Mouse (Mus musculus): ENCODE results near the gene Zfp869. TPM values are rescaled to one million over a fixed set of nuclear protein-coding genes. Genes with fewer than 3 reads are reported as not detected.
"Not testable (repeated sequence)": the region's sequence is repeated elsewhere in the genome, so short reads cannot be mapped to it uniquely, and the experiment has no call there.

The Zfp869 gene
- 10 to 100 TPM; 21.0 to 22.5 TPM for total RNA-seq (2021)
- long read RNA-seq, experiment 1, partial matches to known transcripts, result 2 of 33 reads
- long read RNA-seq, experiment 1, other reads (novel, unspliced or antisense), result 31 of 33 reads
- long read RNA-seq, experiment 2, partial matches to known transcripts, result 3 of 14 reads
- long read RNA-seq, experiment 2, other reads (novel, unspliced or antisense), result 11 of 14 reads

DNA sequence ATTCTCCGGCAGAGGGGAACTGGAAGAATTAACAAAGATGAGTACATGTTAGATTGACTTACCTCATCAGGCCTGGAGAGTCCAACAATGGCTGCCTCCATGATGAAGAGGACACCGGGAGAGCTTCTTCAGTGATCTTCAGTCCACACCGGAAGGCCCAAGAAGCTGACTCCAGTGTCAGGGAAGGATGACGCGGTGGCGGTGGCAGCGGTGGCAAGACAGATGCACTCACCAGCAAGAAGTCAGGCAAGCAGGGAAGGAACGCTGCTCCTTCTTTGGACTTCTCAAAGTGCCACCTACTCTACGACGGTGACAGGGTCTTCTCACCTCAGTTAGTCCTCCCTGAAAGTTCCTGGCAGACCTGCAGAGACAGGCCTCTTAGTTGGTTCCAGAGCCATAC, at the start of gene Zfp869:
Gene Zfp869, minus strand, starts transcription at position 101 of the 400 bp plus-strand sequence.
- DNase-seq (ENCODE audit: low spot score in 2 of 2), result not testable (repeated sequence)

DNA sequence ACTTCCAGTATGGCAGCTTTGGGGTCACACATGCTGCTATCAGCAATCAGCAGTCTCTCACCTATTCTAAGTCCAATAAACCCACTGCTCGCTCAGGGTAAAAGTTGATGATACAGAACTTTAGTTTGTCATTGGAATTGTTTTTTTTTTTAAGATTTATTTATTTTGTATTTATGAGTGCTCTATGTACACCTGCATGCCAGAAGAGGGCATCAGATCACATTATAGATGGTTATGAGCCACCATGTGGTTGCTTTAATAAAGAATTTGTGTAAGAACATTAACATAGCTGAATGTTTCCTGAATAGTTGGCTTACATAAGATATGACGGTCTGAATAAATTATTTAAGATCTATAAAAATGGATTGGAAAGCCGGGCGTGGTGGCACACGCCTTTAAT, 47.8 kb upstream of the Zfp869 start:
- DNase-seq (ENCODE audit: low spot score in 2 of 2), result no peak

DNA sequence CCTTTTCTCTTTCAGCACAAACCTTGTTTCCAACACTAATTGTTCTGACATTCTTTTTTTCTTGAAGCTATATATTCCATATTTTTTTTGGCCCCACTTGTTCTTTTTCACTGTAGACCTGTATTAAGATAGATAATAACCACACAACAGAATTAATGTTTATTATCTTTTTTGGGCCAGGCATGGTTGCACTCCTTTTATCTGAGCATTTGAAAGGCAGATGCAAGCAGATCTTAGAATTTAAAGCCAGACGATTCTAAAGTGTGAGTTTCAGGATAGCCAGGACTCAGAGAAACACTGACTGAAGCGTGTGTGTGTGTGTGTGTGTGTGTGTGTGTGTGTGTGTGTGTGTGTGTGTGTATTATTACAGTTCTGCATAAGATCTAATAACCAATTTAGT, 41.9 kb upstream of the Zfp869 start:
- DNase-seq (ENCODE audit: low spot score in 2 of 2), result no peak

DNA sequence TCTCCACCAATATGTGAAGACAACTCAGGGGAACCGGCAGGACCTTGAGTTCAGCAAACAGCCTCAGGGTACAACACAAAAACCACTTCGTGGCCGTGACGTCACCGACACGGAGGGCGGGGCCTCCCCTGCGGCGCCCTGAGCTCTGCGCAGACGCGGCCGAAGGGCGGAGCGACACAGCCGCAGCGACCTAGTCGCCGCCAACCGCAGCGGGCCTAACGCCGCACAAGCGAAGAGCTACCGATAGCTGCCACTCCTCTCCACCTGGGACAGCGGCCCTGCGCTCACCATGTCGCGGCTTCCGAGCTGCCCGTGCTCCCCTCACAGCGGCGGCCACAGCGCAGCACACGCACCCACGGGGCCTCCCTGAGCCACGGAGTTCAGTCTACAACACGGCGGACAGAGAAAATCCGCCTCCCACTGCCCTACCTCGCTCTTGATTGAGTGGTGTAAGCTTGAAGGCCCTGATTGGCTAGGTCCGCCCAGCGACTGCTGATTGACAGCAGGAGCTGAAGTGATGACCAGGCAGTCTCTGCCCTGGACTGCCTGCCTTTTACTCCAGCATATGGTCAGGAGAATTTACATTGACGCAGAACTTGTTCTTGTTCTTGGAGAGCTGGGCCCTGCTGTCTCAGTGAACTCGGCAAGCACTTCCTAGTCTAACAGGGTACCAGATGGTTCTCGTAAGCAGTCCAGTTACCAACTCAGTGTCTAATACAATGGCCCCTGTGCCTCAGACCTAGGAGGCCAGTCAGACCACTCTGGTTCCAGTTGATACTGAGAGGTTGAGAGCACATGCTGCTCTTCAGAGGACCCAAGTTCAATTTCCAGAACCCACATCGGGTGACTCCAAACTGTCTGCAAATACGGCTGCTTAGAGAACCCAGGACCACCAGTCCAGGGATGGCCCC, 39.3 kb upstream of the Zfp869 start, which contains the start of gene Zfp963:
Gene Zfp963, minus strand, starts transcription at position 427 of the 911 bp plus-strand sequence.
- DNase-seq (ENCODE audit: low spot score in 2 of 2), result peak; percentile 94 to 96

DNA sequence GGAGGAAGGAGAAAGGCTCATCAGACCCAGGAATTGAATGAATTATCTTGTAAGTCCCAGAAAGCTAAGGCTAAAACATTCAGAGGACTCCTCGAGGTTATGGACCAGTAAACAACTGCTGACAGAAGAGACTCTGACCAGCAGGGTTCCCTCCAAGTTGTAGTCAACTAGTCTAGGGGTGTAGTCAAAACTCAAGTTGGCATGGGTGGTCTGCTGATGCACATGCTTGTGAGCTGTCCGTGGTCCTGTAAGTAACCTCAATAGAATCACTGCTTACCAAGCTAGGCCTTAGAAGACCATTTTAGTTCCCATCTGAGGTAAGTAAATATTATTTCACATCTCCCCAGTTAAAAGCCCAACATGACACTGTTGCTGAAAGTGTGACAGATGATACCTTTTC, 30.7 kb upstream of the Zfp869 start:
- no peak for DNase-seq (ENCODE audit: low spot score in 2 of 2)

DNA sequence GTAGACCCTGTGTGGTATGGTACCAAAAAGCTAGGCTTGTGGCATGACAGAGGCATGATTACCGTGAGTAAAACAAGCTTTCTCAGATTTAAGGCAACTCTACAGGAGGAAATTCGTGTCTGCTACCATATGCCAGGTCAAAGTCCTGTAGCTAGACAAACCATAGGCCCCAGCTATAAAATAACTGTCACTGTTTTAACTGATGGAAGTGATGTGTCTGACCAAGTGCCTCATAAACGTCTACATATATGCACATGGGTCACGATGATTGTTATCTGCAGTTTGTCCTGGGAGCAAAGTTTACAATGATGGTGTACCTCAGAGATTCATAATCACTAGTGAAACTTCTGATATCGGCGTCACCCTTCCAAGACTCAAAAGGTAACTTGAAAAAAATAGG, 30.2 kb upstream of the Zfp869 start:
- DNase-seq (ENCODE audit: low spot score in 2 of 2), result no peak

DNA sequence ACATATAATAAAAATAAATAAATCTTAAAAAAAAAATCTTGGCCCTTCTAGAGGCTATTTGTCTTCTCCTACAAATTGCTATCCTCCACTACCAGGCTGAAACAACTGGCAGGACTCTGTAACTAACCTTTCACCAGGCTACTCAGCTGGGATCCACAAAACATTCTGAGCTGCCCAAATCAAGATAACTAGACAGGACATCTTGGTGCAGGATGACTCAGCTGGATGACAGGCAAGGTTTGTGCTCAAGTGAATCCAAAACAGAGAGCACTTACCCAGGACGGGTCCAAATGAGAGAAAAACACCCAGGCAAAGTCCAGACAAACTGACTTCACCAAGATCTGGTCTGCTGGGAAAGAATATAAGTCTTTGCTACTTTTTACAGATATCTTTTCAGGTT, 25.0 kb upstream of the Zfp869 start:
- no peak for DNase-seq (ENCODE audit: low spot score in 2 of 2)

DNA sequence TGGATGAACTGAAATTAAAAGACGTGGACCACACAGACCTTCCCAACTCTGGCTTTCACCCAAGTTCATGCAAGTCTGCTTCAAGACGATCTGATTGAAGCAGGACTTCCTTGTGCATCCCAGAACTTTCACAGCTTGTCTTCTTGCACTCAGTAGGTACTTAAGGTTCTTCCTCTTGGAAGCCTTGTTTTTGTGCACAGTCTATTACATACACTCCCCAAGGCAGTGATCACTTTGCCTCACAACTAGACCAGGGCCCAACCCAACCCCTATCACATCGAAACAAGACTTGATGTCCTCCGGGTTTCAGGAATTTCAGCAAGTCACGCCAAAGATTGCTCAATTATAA, 6.7 kb upstream of the Zfp869 start:
- DNase-seq (ENCODE audit: low spot score in 2 of 2), result no peak

DNA sequence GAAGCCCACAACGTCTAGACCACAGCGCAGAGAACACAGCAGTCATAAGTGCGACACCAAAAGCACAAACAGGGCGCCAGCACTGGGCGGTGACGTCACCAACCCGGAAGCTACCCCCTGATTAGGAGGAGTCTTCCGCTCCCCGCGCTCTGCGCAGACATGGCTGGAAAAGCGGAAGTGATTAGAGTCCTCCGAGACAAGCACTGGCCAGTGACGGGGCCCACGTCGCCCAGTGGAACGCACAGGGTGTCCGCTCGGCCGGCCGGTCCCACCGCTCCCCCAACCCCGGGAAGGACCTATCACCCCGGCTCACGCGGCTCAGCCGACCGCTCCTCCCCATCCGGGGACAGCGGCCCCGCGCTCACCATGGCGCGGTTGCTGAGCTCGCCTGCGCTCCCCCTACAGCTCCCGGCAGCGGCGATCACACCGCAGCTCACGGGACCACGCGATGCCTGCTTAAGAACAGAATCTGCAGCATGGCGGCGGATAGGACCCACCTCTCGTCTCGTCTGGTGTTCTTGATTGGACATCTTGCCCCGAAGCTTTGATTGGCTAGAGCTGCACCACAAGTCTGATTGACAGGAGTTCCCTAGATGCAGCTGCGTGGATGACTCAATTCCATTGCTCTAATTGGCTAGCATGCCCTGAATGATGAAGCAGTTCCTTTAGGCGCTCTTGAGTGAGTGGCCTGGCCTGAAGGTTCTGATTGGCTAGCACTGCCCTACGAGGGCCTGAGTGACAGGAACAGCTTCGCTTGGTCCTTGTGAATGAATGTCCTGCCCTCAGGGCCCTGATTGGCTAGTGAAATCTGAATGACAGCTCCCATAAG, 6.1 kb upstream of the Zfp869 start:
- DNase-seq (ENCODE audit: low spot score in 2 of 2), result peak; percentile 92 to 94

DNA sequence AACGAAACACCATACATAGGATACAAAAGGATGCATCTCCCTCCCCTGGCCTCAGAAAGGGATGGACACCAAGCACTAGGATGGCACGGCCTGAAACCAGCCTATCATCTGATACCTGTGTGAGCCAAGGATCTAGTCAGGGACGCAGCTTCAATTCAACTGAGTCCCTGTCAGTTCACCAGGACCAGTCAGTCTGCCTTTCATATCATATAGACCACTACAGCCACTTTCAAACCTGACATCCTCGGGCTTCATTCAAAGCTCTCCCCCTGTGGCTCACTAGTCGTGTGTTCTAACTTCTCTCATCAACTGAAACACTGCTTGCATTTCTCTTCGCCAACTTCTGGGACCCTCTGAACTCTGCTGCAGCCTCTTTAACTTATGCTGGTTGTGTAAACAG, 4.8 kb upstream of the Zfp869 start:
- DNase-seq (ENCODE audit: low spot score in 2 of 2), result no peak

DNA sequence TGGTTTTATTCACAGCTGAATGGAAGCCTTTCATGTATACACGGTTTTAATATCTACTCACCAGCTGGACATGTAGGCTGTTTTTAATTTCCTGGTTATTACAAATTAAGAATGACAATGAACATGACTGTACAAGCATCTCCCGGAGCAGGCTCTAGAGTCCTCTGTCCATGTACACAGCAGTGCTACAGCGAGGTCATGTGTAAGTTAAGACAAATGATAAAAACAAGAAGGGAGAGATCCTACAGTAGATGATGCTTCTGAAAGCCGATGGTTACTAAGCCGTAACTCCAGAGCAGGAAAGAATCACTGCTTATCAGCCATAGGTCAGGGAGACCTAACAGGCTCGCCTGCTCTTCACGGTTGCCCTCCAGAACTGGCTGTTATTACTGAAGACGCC, 3.0 kb upstream of the Zfp869 start:
- DNase-seq (ENCODE audit: low spot score in 2 of 2), result no peak

DNA sequence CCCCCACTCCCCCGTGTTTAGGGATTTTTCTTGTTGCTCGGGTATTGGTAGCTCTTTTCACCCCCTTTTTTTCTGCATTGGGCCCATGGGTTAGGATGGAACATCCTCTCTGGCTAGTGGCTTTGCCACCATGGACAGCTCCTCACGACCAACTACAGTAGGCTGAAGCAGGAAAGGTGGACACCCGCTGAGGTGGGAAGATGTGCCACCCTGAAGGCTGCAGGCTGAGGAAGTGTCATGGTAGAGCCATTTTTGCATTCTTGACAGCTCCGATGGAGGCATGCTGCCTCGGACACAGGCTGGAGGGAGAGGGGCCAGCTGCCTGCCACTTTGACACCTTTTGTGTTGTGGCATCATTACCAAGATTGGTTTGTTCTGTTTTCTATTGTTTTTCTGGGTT, 8.7 kb downstream of the Zfp869 start:
- no peak for DNase-seq (ENCODE audit: low spot score in 2 of 2)

DNA sequence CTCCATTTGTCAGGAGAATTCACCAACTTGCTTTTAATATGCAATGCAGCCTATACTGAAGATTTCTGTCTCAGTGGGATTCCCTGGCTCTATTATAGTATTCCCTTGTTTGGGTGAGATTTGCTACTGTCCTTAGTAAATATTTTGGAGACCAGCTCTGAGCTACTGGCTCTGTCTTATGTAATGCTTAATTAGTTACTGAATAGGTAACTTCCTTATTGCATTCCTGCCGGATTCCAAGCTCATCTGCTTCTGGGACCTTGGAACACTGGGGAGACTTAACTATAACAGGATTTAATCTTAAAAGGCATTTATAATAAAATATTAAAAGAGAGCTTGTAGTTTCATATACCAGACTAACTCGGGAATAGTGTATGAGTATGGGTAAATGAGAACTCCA, 45.5 kb downstream of the Zfp869 start:
- not testable (repeated sequence) for DNase-seq (ENCODE audit: low spot score in 2 of 2)

DNA sequence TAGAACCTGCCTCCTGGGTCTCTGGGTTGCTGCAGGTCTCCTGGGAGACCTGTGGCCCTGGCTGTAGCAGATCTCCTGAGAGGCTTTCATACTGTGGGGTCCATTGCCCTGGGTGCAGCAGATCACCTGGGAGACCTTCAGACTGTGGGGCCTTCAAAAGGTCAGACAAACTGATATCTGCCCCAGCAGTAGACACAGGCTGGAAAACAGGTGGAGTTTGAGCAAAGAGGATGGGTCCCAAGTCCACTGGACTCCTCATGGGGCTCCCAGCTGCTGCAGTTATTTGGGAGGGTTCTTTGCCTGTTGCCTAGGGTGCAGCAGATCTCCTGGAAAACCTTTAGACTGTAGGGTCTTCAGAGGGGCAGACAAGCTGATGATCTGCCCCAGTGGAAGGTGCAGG, 49.2 kb downstream of the Zfp869 start:
- no peak for DNase-seq (ENCODE audit: low spot score in 2 of 2)

Other genes with a start within 250 kb of the Zfp869 start
- gene Gm7697, start 187.7 kb downstream of the Zfp869 start, total RNA-seq (2021), result not detected
- gene Zfp868, start 85.2 kb downstream of the Zfp869 start, total RNA-seq (2021), result 10 to 100 TPM; 19.2 to 19.6 TPM
- gene Zfp964, start 56.2 kb downstream of the Zfp869 start, total RNA-seq (2021), result 1 to 10 TPM; 3.1 to 4.9 TPM
- gene Zfp963, start 39.2 kb upstream of the Zfp869 start, total RNA-seq (2021), result 1 to 10 TPM; 2.6 to 5.1 TPM
- gene Gm20422, start 64.2 kb upstream of the Zfp869 start, total RNA-seq (2021), result 1 to 10 TPM in 1 of 2 experiments, not detected in 1; 1.3 TPM
- gene Atp13a1, start 80.4 kb upstream of the Zfp869 start, total RNA-seq (2021), result 10 to 100 TPM; 36.2 to 36.4 TPM
- gene Zfp866, start 80.5 kb upstream of the Zfp869 start, total RNA-seq (2021), result 10 to 100 TPM; 26.6 to 27.8 TPM
- gene Gmip, start 98.0 kb upstream of the Zfp869 start, total RNA-seq (2021), result 10 to 100 TPM in 1 of 2 experiments, 1 to 10 TPM in 1; 9.0 to 12.8 TPM
- gene Lpar2, start 111.7 kb upstream of the Zfp869 start, total RNA-seq (2021), result under 1 TPM; 0.59 to 0.60 TPM
- gene Pbx4, start 121.8 kb upstream of the Zfp869 start, total RNA-seq (2021), result 10 to 100 TPM; 14.1 to 17.8 TPM
- gene Cilp2, start 177.0 kb upstream of the Zfp869 start, total RNA-seq (2021), result under 1 TPM; 0.33 to 0.59 TPM
- gene Tssk6, start 191.5 kb upstream of the Zfp869 start, total RNA-seq (2021), result not detected
- 100 to 1,000 TPM; 148 to 155 TPM for gene Ndufa13, start 191.8 kb upstream of the Zfp869 start, total RNA-seq (2021)
- 10 to 100 TPM; 28.3 to 30.7 TPM for gene Yjefn3, start 192.0 kb upstream of the Zfp869 start, total RNA-seq (2021)

Measured in left cerebral cortex, adult 18-20 months (tissue).